Mouse (Mus musculus) erythroblast, embryonic 14.5 days (primary cell): ENCODE measurements around the gene Nptx1.

Experiments used
- GATA1 ChIP-seq: IDR thresholded peaks from 2 replicates; pipeline ENCODE4 v1.6.1; 2012; ENCODE audit warnings: low read length, inconsistent platforms, mixed read lengths
- TAL1 ChIP-seq: IDR thresholded peaks from 3 replicates; pipeline ENCODE4 v1.6.1; 2012; ENCODE audit warnings: low read length, inconsistent platforms, mixed read lengths

DNA sequence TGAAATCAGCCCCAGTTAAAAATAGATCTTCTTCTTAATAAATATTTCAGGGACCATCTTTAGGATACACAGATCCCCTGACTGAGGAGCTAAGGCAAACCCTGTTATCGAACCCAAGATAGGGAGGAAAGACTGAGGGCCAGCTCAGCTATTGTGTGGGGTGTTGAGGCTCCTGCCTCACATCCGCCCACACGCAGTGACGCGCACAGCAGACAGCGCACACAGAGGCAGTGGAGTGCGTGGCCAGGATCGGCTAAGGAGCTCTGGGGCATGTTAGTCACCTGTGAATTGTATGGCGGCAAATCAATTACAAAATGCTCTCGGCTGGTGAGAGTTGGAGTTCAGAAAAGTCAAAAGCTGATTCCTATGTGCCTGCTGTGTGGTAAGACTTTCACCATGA lies 18.1 kb upstream of the Nptx1 start:
- TF ChIP-seq GATA1: no peak
- no peak for TF ChIP-seq TAL1
